Mouse (Mus musculus): Measurements from ENCODE around the gene Snx20. TPM values are rescaled to one million over a fixed set of nuclear protein-coding genes. Genes with fewer than 3 reads are reported as not detected.

Snx20 gene
- total and polyA plus RNA-seq, 3 experiments, result 69.1 to 117 (median 93.1) TPM

DNA sequence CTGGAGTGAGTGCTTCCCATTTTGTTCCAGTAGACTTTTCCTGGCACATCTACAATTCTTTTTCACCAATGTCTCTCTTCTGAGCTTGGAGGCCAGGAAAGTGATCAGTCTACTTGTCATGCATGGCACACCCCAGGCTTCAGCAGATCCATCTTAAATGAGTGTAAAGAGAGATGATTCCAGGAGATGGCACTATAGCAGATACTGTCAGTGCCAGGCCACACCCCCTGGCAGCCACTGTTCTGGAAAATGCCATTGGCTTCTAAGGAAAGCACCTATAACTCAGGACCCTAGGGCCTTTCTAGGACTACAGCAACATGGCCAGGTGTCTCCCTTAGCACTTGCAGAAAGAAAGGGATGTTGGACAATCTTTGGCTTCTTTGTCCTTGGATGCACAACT lies 4.8 kb downstream of the Snx20 start:
- TF ChIP-seq POLR2A (IDR thresholded peaks at IDR 0.05; ENCODE audit: low read depth, low read length) (0 out of 2 replicates have a peak, but pooled peaks have one; percentile 9), SMC3 (IDR thresholded peaks at IDR 0.05; ENCODE audit: low read depth, low read length) (peak; percentile 71), CTCF (conservative IDR thresholded peaks at IDR 0.05 in 1 of 2, IDR thresholded peaks at IDR 0.05 in 1 of 2; ENCODE audit: low read depth in 2 of 2, low read length in 2 of 2) (peak in 1 of 2 experiments; percentile 55; a peak in 2 of 4 replicates), RAD21 (IDR thresholded peaks at IDR 0.05; ENCODE audit: low read depth, low read length) (peak; percentile 47), EP300 (IDR thresholded peaks at IDR 0.05; ENCODE audit: low read length) (no peak), USF1 (IDR thresholded peaks at IDR 0.05; ENCODE audit: low read depth, low read length) (no peak), SIN3A (IDR thresholded peaks at IDR 0.05; ENCODE audit: low read length) (no peak)
- Histone ChIP-seq H3K4me1 (ENCODE audit: control insufficient read depth in 1 of 2, insufficient read depth in 2 of 2) (peaks cover 31 to 59% of the 10 kb centered on the region in 2 experiments), H3K9ac (ENCODE audit: insufficient read depth, low read depth) (no peak overlapping the region), H3K27me3 (replicated peaks) (no peaks in the 10 kb centered on the region), H3K36me3 (replicated peaks in 1 of 2; ENCODE audit: control insufficient read depth in 1 of 2, insufficient read depth in 1 of 2, low read length in 1 of 2) (peaks cover 74 to 79% of the 10 kb centered on the region in 2 experiments), H3K4me2 (ENCODE audit: insufficient read depth, low read depth, poor library complexity, severe bottlenecking) (no peak overlapping the region), H3K4me3 (replicated peaks in 1 of 3; ENCODE audit: low read depth in 2 of 3, low read length in 2 of 3, poor library complexity in 1 of 3) (no peak overlapping the region), H3K9me3 (replicated peaks; ENCODE audit: low read length) (peaks cover 27% of the 10 kb centered on the region), H3K79me2 (replicated peaks; ENCODE audit: control insufficient read depth, extremely low read depth, insufficient read depth, poor library complexity, severe bottlenecking) (peaks cover 60% of the 10 kb centered on the region), H3K27ac (ENCODE audit: insufficient read depth, low read depth) (no peak overlapping the region)
- in situ Hi-C loops (cut with MboI; ENCODE audit: low pct_ligation_motif_present, low pct_unique_long_range_greater_than_20kb, low sequenced_read_pairs) (no loop called here), dilution Hi-C loops (cut with MboI; ENCODE audit: extremely low pct_ligation_motif_present, extremely low pct_unique_long_range_greater_than_20kb, low sequenced_read_pairs) (no loop called here)
- no peak for DNase-seq (ENCODE audit: extremely low read depth)

DNA sequence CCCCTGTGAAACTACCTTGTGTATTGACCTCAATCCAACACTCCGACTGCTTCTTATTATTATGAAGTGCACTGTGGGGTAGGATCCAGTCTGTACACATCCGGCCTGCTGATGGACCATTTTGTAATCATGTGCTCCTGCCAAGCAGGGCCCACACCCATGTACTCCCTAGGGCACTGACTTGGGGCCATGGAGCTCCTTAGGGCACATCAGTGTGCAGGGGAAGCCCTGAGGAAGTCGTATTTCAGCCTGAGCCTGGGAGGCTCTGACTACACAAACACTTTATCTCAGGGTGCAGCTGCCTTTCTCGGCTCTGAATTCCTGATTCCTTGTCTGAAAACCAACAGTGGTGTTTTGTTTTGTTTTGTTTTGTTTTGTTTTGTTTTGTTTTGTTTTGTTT lies 5.7 kb downstream of the Snx20 start:
- peaks cover 35 to 68% of the 10 kb centered on the region in 2 experiments for H3K4me1 ChIP-seq (ENCODE audit: control insufficient read depth in 1 of 2, insufficient read depth in 2 of 2)
- peak overlapping the region; percentile 31; the same call in 1 of the 2 replicates for H3K27ac ChIP-seq (ENCODE audit: insufficient read depth, low read depth)
- in situ Hi-C loops (cut with MboI; ENCODE audit: low pct_ligation_motif_present, low pct_unique_long_range_greater_than_20kb, low sequenced_read_pairs) (no loop called here), dilution Hi-C loops (cut with MboI; ENCODE audit: extremely low pct_ligation_motif_present, extremely low pct_unique_long_range_greater_than_20kb, low sequenced_read_pairs) (no loop called here)
- H3K9ac ChIP-seq (ENCODE audit: insufficient read depth, low read depth), result no peak overlapping the region
- no peaks in the 10 kb centered on the region for H3K27me3 ChIP-seq (replicated peaks)
- DNase-seq (ENCODE audit: extremely low read depth), result no peak
- H3K4me3 ChIP-seq (replicated peaks in 1 of 3; ENCODE audit: low read depth in 2 of 3, low read length in 2 of 3, poor library complexity in 1 of 3), result no peak overlapping the region
- peaks cover 27% of the 10 kb centered on the region for H3K9me3 ChIP-seq (replicated peaks; ENCODE audit: low read length)
- H3K79me2 ChIP-seq (replicated peaks; ENCODE audit: control insufficient read depth, extremely low read depth, insufficient read depth, poor library complexity, severe bottlenecking), result peaks cover 53% of the 10 kb centered on the region
- peaks cover 82 to 88% of the 10 kb centered on the region in 2 experiments for H3K36me3 ChIP-seq (replicated peaks in 1 of 2; ENCODE audit: control insufficient read depth in 1 of 2, insufficient read depth in 1 of 2, low read length in 1 of 2)
- TF ChIP-seq USF2 (conservative IDR thresholded peaks at IDR 0.05; ENCODE audit: low read depth, low read length) (no peak), E2F4 (IDR thresholded peaks at IDR 0.05; ENCODE audit: insufficient replicate concordance, low read depth, low read length) (no peak), CTCF (conservative IDR thresholded peaks at IDR 0.05 in 1 of 2, IDR thresholded peaks at IDR 0.05 in 1 of 2; ENCODE audit: low read depth in 2 of 2, low read length in 2 of 2) (no peak), SMC3 (IDR thresholded peaks at IDR 0.05; ENCODE audit: low read depth, low read length) (no peak), ZMIZ1 (IDR thresholded peaks at IDR 0.05; ENCODE audit: low read depth, low read length) (no peak), MAX (IDR thresholded peaks at IDR 0.05; ENCODE audit: low read length) (no peak), TCF12 (IDR thresholded peaks at IDR 0.05; ENCODE audit: low read depth, low read length) (no peak), HCFC1 (IDR thresholded peaks at IDR 0.05; ENCODE audit: low read depth, low read length) (no peak), JUN (IDR thresholded peaks at IDR 0.05; ENCODE audit: insufficient read depth, low read depth, low read length) (no peak), POLR2A (IDR thresholded peaks at IDR 0.05; ENCODE audit: low read depth, low read length) (no peak), CHD1 (IDR thresholded peaks at IDR 0.05; ENCODE audit: low read depth, low read length) (no peak), ZKSCAN1 (IDR thresholded peaks at IDR 0.05; ENCODE audit: borderline replicate concordance, low read depth, low read length) (no peak), ELF1 (IDR thresholded peaks at IDR 0.05; ENCODE audit: low read depth, low read length) (no peak)
- H3K4me2 ChIP-seq (ENCODE audit: insufficient read depth, low read depth, poor library complexity, severe bottlenecking), result no peak overlapping the region
